Mouse (Mus musculus): ENCODE data around the gene Pnck.

Gene Pnck

DNA sequence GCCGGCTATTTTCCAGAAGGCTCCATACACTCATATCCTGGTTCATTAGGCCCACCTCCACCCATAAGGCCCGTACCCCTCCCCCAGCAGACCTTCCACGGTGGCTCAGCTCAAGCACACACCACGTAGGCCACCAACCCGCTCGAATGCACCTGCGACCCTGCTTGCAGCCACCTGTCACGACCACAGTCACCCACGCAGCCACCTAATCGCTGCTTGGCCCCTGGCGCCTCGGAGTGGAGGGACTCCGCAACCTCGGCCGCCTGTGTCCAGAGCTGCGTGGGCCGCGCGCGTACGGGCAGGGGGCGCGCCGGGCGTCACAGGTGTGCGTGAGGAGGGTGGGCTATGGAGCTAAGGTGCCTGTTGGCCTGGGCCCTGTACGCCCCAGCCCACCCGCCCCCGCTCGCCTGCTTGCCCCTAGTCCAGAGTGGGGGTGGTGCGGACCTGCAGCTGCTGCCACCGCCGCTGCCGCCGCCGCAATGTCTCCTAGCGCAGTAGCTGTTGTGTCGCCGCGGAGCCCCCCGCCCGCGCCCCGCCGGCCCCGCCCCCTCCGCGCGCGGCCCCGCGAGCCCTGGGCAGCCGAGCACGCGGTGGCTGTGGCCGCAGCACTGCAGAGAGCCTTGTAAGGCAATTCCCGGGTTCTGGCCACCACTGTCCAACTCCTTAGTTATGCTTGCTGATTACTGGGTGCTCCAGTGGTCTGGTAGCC is at the start of gene Pnck:
Pnck (minus strand) TSS at position 543 of the 709 bp plus-strand sequence.
- no peak for DNase-seq (ENCODE audit: low spot score)

GRCm38 (mm10) chrX:73700472-73700871 is 40.6 kb upstream of the Pnck start:
- no peak for DNase-seq (ENCODE audit: low spot score)

DNA sequence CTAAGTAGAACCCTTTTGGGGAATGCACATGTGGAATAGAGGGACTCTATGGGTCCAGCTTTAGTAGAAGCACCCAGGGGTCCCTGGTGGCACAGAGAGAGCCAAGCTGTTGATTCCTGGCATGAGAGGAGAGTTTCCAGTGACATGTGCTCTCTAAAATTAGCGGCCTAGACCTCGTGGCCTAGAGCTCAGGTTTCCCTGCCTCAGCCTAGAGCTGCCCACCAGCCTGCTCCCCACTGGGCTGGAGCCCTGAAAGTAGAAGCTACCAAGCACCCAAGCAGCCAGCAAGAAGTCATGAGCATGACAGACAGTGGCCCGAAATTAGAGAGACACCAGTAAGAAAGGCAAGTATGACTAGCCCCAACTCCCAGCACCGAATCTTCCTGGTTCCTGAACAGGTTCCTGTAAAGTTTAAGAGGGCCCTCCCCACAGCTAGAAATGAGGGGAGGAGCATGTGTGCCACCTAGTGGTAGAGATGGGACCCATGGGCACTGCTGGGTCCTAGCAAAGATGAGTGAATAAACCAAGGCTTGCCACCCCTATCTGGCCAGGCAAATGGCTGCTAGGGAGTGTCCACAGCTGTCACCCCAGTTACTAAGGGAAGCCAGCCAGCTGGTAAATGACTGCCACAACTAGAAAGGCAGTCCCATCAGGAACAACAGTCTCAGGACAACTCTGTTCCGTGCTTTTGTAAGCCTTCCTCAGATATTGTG is 31.2 kb upstream of the Pnck start:
- no peak for DNase-seq (ENCODE audit: low spot score)

DNA sequence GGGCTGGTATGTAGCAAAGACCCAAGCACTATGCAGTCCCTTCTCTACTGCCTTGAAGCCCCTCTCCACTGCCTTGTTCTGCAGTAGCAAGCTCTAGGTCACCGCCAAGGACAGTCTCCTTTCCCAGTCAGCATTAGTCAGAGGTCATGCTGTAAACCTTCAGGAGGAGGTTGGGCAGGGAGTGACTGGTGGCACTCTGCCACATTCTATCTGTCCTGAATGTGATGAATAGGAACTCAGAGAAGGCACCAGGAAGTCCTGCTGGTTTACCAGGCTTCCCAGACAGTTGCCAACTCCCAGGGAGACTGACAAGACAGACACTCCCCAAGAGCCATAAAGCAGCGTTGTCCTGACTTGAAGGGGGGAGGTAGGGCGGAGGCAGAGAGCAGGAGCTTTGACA is 25.7 kb upstream of the Pnck start:
- DNase-seq (ENCODE audit: low spot score): no peak

- DNase-seq (ENCODE audit: low spot score): no peak
Measured at GRCm38 (mm10) chrX:73684978-73685377, 25.1 kb upstream of the Pnck start.

DNA sequence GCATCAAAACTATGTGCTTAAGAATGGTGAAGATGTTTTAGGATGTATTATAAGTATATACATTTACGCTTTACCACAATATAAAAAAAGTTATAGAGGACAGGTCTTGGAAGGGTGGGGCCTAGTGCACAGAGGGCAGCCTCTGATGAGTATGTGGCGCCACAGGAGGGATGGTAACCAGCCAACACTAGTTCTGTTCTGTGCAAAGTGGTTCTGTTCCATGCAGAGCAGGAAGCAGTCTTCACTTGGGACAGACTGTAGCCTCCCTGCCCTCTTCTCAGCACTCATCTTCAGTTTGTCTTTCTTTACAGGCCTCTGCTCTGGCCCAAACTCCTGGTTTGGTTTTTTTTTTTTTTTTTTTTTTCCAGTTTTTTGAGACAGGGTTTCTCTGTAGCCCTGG is 24.2 kb upstream of the Pnck start:
- DNase-seq (ENCODE audit: low spot score): no peak

GRCm38 (mm10) chrX:73676668-73677067 is 16.8 kb upstream of the Pnck start:
- no peak for DNase-seq (ENCODE audit: low spot score)

DNA sequence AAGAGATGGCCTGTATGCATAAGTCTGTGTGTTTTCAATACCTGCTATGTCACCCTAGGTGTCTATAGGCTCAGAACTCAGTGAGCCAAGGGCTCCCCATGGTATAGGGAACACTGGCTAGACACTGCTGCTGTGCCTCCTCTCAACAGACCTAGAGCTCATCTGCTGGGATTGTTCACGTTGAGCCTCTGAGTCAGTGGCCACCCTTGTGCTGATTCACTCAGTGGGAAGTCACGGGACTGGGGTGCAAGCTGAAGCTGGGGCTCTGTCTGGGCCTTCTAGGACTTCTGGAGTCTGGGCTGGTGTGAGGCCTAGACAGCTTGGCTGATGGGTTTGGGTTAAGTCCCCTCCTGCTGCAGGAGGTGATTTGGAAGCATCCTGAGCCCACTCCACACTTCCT is 15.3 kb upstream of the Pnck start:
- DNase-seq (ENCODE audit: low spot score): no peak

- no peak for DNase-seq (ENCODE audit: low spot score)
Measured at GRCm38 (mm10) chrX:73673968-73674661, 14.2 kb upstream of the Pnck start.

GRCm38 (mm10) chrX:73673619-73673967 is 13.7 kb upstream of the Pnck start:
- no peak for DNase-seq (ENCODE audit: low spot score)

- DNase-seq (ENCODE audit: low spot score): no peak
Measured at GRCm38 (mm10) chrX:73672879-73673618, 13.1 kb upstream of the Pnck start, which contains the start of gene Slc6a8. TSS of gene Slc6a8 (plus strand) at chrX:73673150.

GRCm38 (mm10) chrX:73672031-73672431 is 12.1 kb upstream of the Pnck start:
- DNase-seq (ENCODE audit: low spot score): no peak

DNA sequence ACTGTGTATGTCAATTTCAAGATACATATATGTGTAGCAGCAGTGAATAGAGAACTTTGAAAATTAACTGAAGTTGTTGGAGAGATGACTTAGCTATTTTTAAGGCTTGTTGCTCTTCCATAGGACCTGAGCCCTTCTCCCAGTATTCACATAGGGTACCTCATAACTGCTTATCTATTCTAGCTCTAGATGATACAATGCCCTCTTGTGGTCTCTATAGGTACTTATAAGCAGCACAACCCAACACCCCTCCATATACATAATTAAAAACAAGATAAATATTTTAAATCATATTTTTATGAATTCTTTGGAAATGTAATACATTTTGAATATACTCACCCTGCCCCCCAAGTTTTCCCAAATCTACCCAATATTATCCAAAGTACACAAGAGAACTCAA is 3.2 kb upstream of the Pnck start:
- no peak for DNase-seq (ENCODE audit: low spot score)

DNA sequence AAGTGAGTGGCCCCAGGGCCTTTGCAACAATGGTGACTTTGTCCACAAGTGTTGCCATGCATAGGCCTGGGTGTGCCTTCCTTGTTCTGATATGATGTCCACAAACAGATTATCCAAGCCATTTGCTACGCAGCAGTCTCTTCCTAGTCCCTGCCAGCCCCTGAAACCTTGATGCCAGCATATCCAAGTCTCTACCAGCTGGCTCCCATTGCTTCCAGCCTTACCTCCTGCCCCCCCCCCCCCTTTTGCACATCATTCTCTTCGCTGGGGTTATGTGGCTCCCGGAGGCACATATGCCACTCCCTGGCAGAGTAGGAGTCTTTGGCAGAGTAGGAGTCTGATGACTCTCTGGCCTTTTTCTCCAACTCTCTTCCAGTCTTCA is 358 bp upstream of the Pnck start:
- DNase-seq (ENCODE audit: low spot score): no peak

DNA sequence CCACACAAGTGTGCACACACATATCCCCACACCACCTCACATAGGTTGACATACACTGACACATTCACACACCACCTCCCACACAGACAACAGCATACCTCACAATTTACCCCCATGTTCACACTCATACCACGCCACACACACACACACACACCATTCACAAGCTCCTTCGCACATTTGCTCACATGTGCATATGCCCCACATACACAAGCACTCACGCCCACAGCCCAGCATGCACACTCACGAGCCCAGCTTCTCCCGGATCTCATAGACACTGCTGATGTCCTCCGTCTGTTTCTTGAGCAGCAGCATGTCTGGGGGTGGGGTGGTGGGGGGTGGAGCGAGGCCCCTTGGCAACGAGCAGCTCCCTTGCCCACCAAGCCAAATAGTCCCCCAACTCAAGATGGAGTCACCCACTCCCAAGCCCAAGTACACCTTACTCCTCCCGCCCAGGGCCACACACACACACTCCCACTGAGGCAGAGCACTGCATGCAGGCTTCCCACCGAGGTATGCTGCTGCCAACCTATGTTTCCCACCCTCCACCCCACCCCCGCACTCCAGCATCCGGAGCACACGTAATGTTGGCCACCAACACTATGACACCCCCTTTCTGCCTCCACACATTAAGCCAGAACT is 862 bp downstream of the Pnck start:
- no peak for DNase-seq (ENCODE audit: low spot score)

- no peak for DNase-seq (ENCODE audit: low spot score)
Measured at GRCm38 (mm10) chrX:73658391-73658790, 1.5 kb downstream of the Pnck start.

GRCm38 (mm10) chrX:73655529-73655928 is 4.4 kb downstream of the Pnck start:
- DNase-seq (ENCODE audit: low spot score): no peak

GRCm38 (mm10) chrX:73654177-73654576 is 5.7 kb downstream of the Pnck start:
- no peak for DNase-seq (ENCODE audit: low spot score)

- no peak for DNase-seq (ENCODE audit: low spot score)
Measured at GRCm38 (mm10) chrX:73653392-73653791, 6.5 kb downstream of the Pnck start.

DNA sequence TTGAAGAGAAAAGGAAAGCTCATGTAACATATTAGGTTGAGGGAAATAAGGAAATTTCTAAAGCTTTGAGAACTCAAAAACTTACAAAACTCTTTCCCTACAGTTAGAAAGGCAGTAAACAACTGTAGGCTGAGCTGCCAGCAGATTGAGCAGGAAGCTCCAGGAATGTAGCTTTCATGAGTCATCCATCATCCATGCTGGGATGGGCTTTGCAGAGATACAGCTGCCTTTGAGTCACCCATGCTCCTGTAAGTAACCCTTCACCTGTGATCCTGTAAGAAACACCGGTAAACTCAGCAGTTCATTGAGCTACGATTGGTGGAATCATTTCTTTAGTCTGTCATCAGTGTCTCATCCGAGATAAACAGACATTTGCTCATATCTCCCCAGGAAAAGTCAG is 9.0 kb downstream of the Pnck start:
- DNase-seq (ENCODE audit: low spot score): no peak

GRCm38 (mm10) chrX:73645121-73645520 is 14.8 kb downstream of the Pnck start:
- DNase-seq (ENCODE audit: low spot score): no peak

DNA sequence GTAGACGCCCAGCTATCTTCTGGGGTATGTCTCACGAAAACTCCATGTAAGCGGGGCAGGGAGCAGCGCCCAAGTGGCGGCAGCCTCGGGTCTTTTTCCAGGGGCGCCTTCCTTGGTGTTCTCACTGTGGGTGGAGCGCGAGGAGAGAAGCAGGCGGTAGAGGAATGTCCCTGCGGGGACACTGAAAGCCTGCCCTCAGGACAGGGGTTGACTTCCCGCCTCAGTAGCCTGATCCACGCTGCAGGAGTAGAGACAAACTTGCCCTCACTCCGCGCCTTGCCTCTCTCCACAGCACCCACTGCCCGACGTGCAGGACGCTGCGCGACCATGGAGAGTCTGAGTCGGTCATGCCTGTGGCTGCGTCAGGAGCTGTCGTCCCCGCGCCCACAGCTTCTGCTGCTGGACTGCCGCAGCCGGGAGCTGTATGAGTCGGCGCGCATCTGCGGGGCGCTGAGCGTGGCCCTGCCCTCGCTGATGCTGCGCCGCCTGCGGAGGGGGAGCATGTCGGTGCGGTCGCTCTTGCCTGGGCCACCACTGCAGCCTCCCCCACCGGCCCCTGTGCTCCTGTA is 19.9 kb downstream of the Pnck start:
- no peak for DNase-seq (ENCODE audit: low spot score)
